Mouse (Mus musculus) neural tube, embryonic 12.5 days (tissue): ENCODE data around the gene AI464131. TPM values are rescaled to one million over a fixed set of nuclear protein-coding genes. Genes with fewer than 3 reads are reported as not detected.

Experiments
- ATAC-seq: fragments of 200-750 bp; cut with Nextera tagmentation; 2 replicates; pipeline ENCODE4 v1.8.0; 2017; ENCODE audit warnings: low read depth, mild to moderate bottlenecking, moderate TSS enrichment, moderate library complexity; ENCODE audit not compliant: low FRiP score
- H3K27ac ChIP-seq: fragments of 300-500 bp; sonication (generic); 2 replicates; pipeline ENCODE4 v1.5.1; 2016
- H3K27me3 ChIP-seq: fragments of 300-500 bp; sonication (generic); replicated peaks from 2 replicates; pipeline ENCODE4 v1.6.1; 2016; ENCODE audit warnings: mild to moderate bottlenecking
- H3K36me3 ChIP-seq: fragments of 300-500 bp; sonication (generic); 2 replicates; pipeline ENCODE4 v1.6.1; 2016; ENCODE audit warnings: mild to moderate bottlenecking
- H3K4me1 ChIP-seq: fragments of 300-500 bp; sonication (generic); 2 replicates; pipeline ENCODE4 v1.6.1; 2016
- H3K4me2 ChIP-seq: fragments of 300-500 bp; sonication (generic); replicated peaks from 2 replicates; pipeline ENCODE4 v1.6.1; 2016; ENCODE audit warnings: mild to moderate bottlenecking
- H3K4me3 ChIP-seq: fragments of 300-500 bp; sonication (generic); 2 replicates; pipeline ENCODE4 v1.5.1; 2016
- H3K9ac ChIP-seq: fragments of 300-500 bp; sonication (generic); 2 replicates; pipeline ENCODE4 v1.6.1; 2016; ENCODE audit warnings: mild to moderate bottlenecking
- H3K9me3 ChIP-seq: fragments of 300-500 bp; sonication (generic); 2 replicates; pipeline ENCODE4 v1.6.1; 2016; ENCODE audit warnings: mild to moderate bottlenecking
- WGBS: fragments of 180-500 bp; shearing (Covaris S2); methylation state at CpG from one replicate; pipeline ENCODE4 v1.1.7; 2016; 5-methylcytosine and 5-hydroxymethylcytosine counted together
- polyA plus RNA-seq: library from polyadenylated mRNA; unstranded; fragments of >200 nt; fragmentation: Nextera tagmentation; extraction: Ambion mirVana; gene quantifications from 2 replicates; pipeline ENCODE4 v1.2.1, GENCODE M21; 2016

AI464131 gene
- polyA plus RNA-seq, 1 experiment from 2014 or later, result 8.9 TPM

- Histone ChIP-seq H3K4me1 (peaks cover 8% of the 10 kb centered on the region; the same call in 1 of the 2 replicates), H3K9ac (no peak overlapping the region), H3K4me2 (no peak overlapping the region), H3K27ac (no peak overlapping the region), H3K36me3 (no peaks in the 10 kb centered on the region), H3K27me3 (peaks cover 27% of the 10 kb centered on the region), H3K4me3 (no peak overlapping the region), H3K9me3 (no peaks in the 10 kb centered on the region)
- WGBS, result 88% methylated on average over 7 of the region's 7 CpGs
- no peak for ATAC-seq
Observed at GRCm38 (mm10) chr4:41492951-41493350, 9.9 kb downstream of the AI464131 start.

- H3K9me3 ChIP-seq, result no peaks in the 10 kb centered on the region
- H3K4me2 ChIP-seq, result no peak overlapping the region
- no peaks in the 10 kb centered on the region for H3K27me3 ChIP-seq
- H3K4me3 ChIP-seq, result no peak overlapping the region
- no peaks in the 10 kb centered on the region for H3K4me1 ChIP-seq
- no peak for ATAC-seq
- WGBS, result 66% methylated on average over 6 of the region's 6 CpGs
- no peak overlapping the region for H3K9ac ChIP-seq
- H3K27ac ChIP-seq, result no peak overlapping the region
- H3K36me3 ChIP-seq, result peaks cover 9% of the 10 kb centered on the region
Observed at GRCm38 (mm10) chr4:41481601-41482017, 21.3 kb downstream of the AI464131 start.

- H3K4me2 ChIP-seq, result no peak overlapping the region
- WGBS, result 79% methylated on average over 8 of the region's 8 CpGs
- no peak overlapping the region for H3K27ac ChIP-seq
- no peak overlapping the region for H3K9ac ChIP-seq
- H3K4me1 ChIP-seq, result no peaks in the 10 kb centered on the region
- H3K9me3 ChIP-seq, result no peaks in the 10 kb centered on the region
- H3K27me3 ChIP-seq, result no peaks in the 10 kb centered on the region
- no peak for ATAC-seq
- H3K4me3 ChIP-seq, result no peak overlapping the region
- H3K36me3 ChIP-seq, result peaks cover 9% of the 10 kb centered on the region
Observed at GRCm38 (mm10) chr4:41480254-41480653, 22.6 kb downstream of the AI464131 start.

GRCm38 (mm10) chr4:41479456-41479804, 23.4 kb downstream of the AI464131 start:
- no peak overlapping the region for H3K9ac ChIP-seq
- H3K4me1 ChIP-seq, result no peaks in the 10 kb centered on the region
- no peaks in the 10 kb centered on the region for H3K9me3 ChIP-seq
- H3K4me2 ChIP-seq, result no peak overlapping the region
- no peak overlapping the region for H3K4me3 ChIP-seq
- H3K27ac ChIP-seq, result no peak overlapping the region
- ATAC-seq, result no peak
- WGBS, result 82% methylated on average over 1 of the region's 1 CpGs
- H3K27me3 ChIP-seq, result no peaks in the 10 kb centered on the region
- H3K36me3 ChIP-seq, result peaks cover 9% of the 10 kb centered on the region

DNA sequence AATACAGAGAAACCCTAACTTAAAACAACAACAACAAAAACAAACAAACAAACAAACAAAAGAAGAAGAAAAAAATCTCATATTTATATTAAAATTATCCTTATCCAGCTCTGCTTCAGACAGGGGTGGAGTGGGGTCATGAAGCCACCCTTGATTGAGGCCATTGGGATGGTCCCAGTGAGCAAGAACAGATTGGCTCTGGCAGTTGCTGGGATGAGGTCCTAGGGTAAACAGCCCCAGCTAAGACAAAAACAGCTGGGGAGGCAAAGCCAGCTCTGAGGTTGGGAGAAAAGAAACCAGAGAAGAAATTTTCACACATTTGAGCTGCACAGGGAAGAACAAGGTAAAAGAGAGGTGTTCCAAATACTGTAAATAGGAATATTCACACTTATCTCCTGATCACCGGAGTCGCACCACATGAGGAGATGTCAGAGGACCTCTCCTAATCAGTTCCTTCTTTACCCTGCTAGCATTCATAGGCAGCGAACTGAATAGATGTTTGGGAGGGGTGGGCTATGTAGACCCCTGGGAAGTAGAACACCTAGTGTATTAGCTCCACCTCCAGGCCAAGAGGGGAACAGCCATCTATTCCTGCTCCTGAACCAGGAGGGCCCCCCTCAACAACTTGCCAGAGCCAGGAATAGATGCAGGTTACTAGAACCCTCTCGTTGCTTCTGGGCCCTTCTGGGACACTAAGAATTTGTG, 24.0 kb downstream of the AI464131 start:
- 75% methylated on average over 4 of the region's 4 CpGs for WGBS
- H3K4me1 ChIP-seq, result no peaks in the 10 kb centered on the region
- H3K4me2 ChIP-seq, result no peak overlapping the region
- H3K4me3 ChIP-seq, result no peak overlapping the region
- H3K27ac ChIP-seq, result no peak overlapping the region
- H3K9ac ChIP-seq, result no peak overlapping the region
- no peaks in the 10 kb centered on the region for H3K27me3 ChIP-seq
- H3K9me3 ChIP-seq, result no peaks in the 10 kb centered on the region
- no peak for ATAC-seq
- peaks cover 9% of the 10 kb centered on the region for H3K36me3 ChIP-seq

DNA sequence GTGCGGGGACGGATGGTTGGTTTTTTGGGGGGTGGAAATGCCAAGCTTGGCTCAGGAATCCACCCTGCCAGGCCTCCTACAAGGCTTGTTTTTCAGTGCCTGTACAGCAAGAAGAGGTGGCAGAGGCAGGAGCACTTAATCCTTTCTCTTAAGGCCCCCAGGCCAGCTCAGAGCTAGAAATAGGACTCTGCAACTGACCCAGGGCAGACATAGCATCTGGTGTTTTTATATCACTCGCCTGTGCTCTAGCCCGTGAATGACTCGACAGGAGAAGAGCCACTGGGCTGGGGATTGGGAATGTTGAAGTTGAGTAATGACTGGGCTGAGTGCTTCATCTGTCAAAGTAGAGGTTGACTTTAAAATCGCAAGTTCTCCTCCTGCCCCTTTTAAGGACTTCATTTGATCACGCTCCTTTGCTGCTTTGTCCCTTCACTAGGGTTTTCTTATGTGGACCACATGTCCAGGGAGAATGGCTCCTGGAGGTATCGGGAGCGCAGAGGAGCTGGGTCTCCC, 25.2 kb downstream of the AI464131 start:
- H3K4me1 ChIP-seq, result no peaks in the 10 kb centered on the region
- peaks cover 9% of the 10 kb centered on the region for H3K36me3 ChIP-seq
- no peak overlapping the region for H3K27ac ChIP-seq
- no peaks in the 10 kb centered on the region for H3K9me3 ChIP-seq
- no peak overlapping the region for H3K4me3 ChIP-seq
- no peak overlapping the region for H3K9ac ChIP-seq
- H3K4me2 ChIP-seq, result no peak overlapping the region
- ATAC-seq, result no peak
- WGBS, result 90% methylated on average over 9 of the region's 9 CpGs
- H3K27me3 ChIP-seq, result no peaks in the 10 kb centered on the region

GRCm38 (mm10) chr4:41471384-41471689, 31.5 kb downstream of the AI464131 start:
- no peaks in the 10 kb centered on the region for H3K27me3 ChIP-seq
- H3K4me3 ChIP-seq, result no peak overlapping the region
- no peaks in the 10 kb centered on the region for H3K36me3 ChIP-seq
- no peak for ATAC-seq
- 91% methylated on average over 1 of the region's 1 CpGs for WGBS
- H3K9ac ChIP-seq, result no peak overlapping the region
- H3K27ac ChIP-seq, result no peak overlapping the region
- H3K4me1 ChIP-seq, result peaks cover 21% of the 10 kb centered on the region
- no peak overlapping the region for H3K4me2 ChIP-seq
- no peaks in the 10 kb centered on the region for H3K9me3 ChIP-seq

DNA sequence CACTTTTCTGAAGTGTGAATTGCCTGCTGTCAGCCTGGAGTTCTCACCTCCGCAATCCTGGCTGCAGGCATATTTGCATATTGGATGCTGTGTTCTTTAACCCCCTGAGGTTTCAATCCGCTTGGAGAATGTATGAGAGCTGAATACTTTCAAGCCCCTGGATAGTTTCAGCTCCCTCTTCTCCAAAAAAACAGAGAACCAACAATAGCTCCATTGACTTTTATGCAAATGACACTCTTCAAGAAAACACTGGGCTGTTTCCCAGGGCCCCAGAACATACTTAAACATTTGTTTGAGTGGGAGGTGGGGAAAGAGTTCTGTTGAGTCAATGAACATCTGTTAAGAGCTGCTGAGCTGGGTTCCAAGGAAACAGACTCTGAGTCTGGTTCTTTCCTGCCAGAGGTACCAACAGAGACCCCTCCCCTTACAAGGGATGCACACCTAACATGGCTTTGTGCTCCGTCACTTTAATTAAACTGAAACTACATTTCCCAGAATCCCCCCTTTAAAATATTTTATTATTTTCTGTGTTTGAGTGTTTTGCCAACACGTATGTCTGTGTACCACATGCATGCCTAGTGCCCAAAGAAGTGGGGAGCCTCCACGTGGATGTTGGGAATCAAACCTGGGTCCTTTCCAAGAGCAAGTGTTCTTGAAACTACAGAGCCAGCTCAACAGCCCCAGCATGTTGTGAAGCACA, 32.0 kb downstream of the AI464131 start:
- ATAC-seq, result peak; percentile 76
- Histone ChIP-seq H3K9ac (no peak overlapping the region), H3K27me3 (no peaks in the 10 kb centered on the region), H3K36me3 (no peaks in the 10 kb centered on the region), H3K4me1 (peaks cover 21% of the 10 kb centered on the region), H3K4me2 (no peak overlapping the region), H3K9me3 (no peaks in the 10 kb centered on the region), H3K27ac (no peak overlapping the region), H3K4me3 (no peak overlapping the region)
- 27% methylated on average over 5 of the region's 5 CpGs for WGBS

GRCm38 (mm10) chr4:41470051-41470683, 32.7 kb downstream of the AI464131 start:
- H3K9me3 ChIP-seq, result no peaks in the 10 kb centered on the region
- H3K4me2 ChIP-seq, result no peak overlapping the region
- H3K9ac ChIP-seq, result no peak overlapping the region
- H3K4me3 ChIP-seq, result no peak overlapping the region
- WGBS, result 60% methylated on average over 7 of the region's 7 CpGs
- H3K4me1 ChIP-seq, result peaks cover 21% of the 10 kb centered on the region
- no peak for ATAC-seq
- H3K27ac ChIP-seq, result no peak overlapping the region
- H3K36me3 ChIP-seq, result no peaks in the 10 kb centered on the region
- no peaks in the 10 kb centered on the region for H3K27me3 ChIP-seq

- Histone ChIP-seq H3K4me1 (peaks cover 21% of the 10 kb centered on the region), H3K9ac (no peak overlapping the region), H3K36me3 (no peaks in the 10 kb centered on the region), H3K9me3 (no peaks in the 10 kb centered on the region), H3K4me2 (no peak overlapping the region), H3K27me3 (no peaks in the 10 kb centered on the region), H3K27ac (no peak overlapping the region), H3K4me3 (no peak overlapping the region)
- 81% methylated on average over 10 of the region's 10 CpGs for WGBS
- no peak for ATAC-seq
Observed at GRCm38 (mm10) chr4:41469199-41469598, 33.7 kb downstream of the AI464131 start.

DNA sequence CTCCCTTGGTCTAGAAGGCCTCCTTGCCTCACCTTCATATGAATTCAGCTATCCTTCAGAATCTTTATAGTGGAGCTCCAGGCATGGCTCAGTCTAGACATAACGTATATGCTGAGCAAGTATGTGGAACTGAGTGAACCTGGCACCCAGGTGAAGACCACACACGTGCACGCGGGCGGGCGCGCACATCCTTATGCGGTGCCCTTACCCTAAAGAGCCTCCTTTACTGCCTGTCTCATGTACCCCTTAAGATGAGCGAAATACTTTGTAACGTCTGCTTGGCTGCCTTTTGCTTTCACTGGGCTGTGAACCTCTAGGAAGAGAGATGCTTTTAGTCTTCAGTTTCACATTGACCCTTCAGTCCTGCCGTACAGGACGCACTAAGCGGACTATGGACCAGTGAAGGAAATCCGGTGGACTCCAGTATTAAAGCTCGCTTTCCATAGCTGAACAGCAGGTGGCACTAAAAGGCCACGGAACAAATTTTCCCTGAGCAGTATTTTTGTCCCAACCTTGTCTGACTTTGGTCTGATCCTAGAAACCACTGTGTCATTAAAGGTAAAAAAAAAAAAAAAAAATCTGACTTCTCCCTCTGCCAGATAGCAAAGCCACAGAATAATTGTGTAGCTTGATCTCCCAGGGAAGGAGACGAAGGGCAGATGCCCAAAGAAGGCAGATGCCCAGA, 34.3 kb downstream of the AI464131 start:
- H3K36me3 ChIP-seq, result no peaks in the 10 kb centered on the region
- no peak overlapping the region for H3K4me3 ChIP-seq
- no peaks in the 10 kb centered on the region for H3K9me3 ChIP-seq
- no peaks in the 10 kb centered on the region for H3K27me3 ChIP-seq
- peaks cover 25% of the 10 kb centered on the region for H3K4me1 ChIP-seq
- H3K27ac ChIP-seq, result no peak overlapping the region
- H3K9ac ChIP-seq, result no peak overlapping the region
- H3K4me2 ChIP-seq, result no peak overlapping the region
- WGBS, result 60% methylated on average over 17 of the region's 17 CpGs
- no peak for ATAC-seq

GRCm38 (mm10) chr4:41465287-41465665, 37.6 kb downstream of the AI464131 start:
- no peak overlapping the region for H3K27ac ChIP-seq
- H3K9ac ChIP-seq, result peak overlapping the region; percentile 66
- H3K4me3 ChIP-seq, result peak overlapping the region; percentile 61
- peaks cover 20% of the 10 kb centered on the region for H3K4me1 ChIP-seq
- no peaks in the 10 kb centered on the region for H3K36me3 ChIP-seq
- peak overlapping the region; percentile 68 for H3K4me2 ChIP-seq
- H3K27me3 ChIP-seq, result no peaks in the 10 kb centered on the region
- no peaks in the 10 kb centered on the region for H3K9me3 ChIP-seq
- ATAC-seq, result no peak; the same call in 1 of the 2 replicates
- WGBS, result 6% methylated on average over 17 of the region's 17 CpGs
